Mouse (Mus musculus) cerebellum, postnatal 25 days (tissue): ENCODE measurements around the gene Lats2.
A peak's percentile ranks its signal among the peaks of the same experiment; 100 is the strongest.
"Not testable (repeated sequence)": the region's sequence is repeated elsewhere in the genome, so short reads cannot be mapped to it uniquely, and the experiment has no call there.

Source experiments
- DNase-seq, 2 experiments: peaks; one replicate each; pipeline ENCODE4 v3.0.0; 2021; ENCODE audit warnings: mixed read lengths in 2 of 2

Lats2 gene

GRCm38 (mm10) chr14:57692517-57693130 lies 65.6 kb downstream of the Lats2 start:
- DNase-seq: no peak

- no peak for DNase-seq
These were observed 66.9 kb downstream of the Lats2 start for GRCm38 (mm10) chr14:57691316-57691715.

- DNase-seq: no peak
These were observed 67.5 kb downstream of the Lats2 start for GRCm38 (mm10) chr14:57690681-57691080.

GRCm38 (mm10) chr14:57688066-57688465 lies 70.1 kb downstream of the Lats2 start:
- not testable (repeated sequence) for DNase-seq

- no peak for DNase-seq
These were observed 70.7 kb downstream of the Lats2 start for GRCm38 (mm10) chr14:57687441-57687840.

GRCm38 (mm10) chr14:57686647-57687046 lies 71.5 kb downstream of the Lats2 start:
- no peak for DNase-seq

- peak; percentile 57 to 82 for DNase-seq
These were observed 73.6 kb downstream of the Lats2 start for GRCm38 (mm10) chr14:57684579-57684978.

- DNase-seq: no peak
These were observed 75.4 kb downstream of the Lats2 start for GRCm38 (mm10) chr14:57682751-57683150.

- DNase-seq: peak; percentile 85 to 89
These were observed 78.1 kb downstream of the Lats2 start for GRCm38 (mm10) chr14:57679958-57680535.

- DNase-seq: no peak
These were observed 78.7 kb downstream of the Lats2 start for GRCm38 (mm10) chr14:57679523-57679922.

- no peak for DNase-seq
These were observed 82.7 kb downstream of the Lats2 start for GRCm38 (mm10) chr14:57675481-57675880.

GRCm38 (mm10) chr14:57665628-57665950 lies 92.6 kb downstream of the Lats2 start:
- DNase-seq: no peak

GRCm38 (mm10) chr14:57664822-57665627 lies 93.2 kb downstream of the Lats2 start, which contains the start of gene Xpo4:
Gene Xpo4, minus strand, starts transcription at chr14:57665430.
- DNase-seq: peak; percentile 93 to 94

GRCm38 (mm10) chr14:57664311-57664821 lies 93.8 kb downstream of the Lats2 start:
- DNase-seq: peak in 1 of 2 experiments; percentile 38

GRCm38 (mm10) chr14:57663630-57664029 lies 94.6 kb downstream of the Lats2 start:
- DNase-seq: no peak

GRCm38 (mm10) chr14:57658301-57658700 lies 99.9 kb downstream of the Lats2 start:
- no peak for DNase-seq

GRCm38 (mm10) chr14:57657500-57657899 lies 100.7 kb downstream of the Lats2 start:
- no peak for DNase-seq

- not testable (repeated sequence) for DNase-seq
These were observed 101.7 kb downstream of the Lats2 start for GRCm38 (mm10) chr14:57656519-57656918.

- no peak for DNase-seq
These were observed 108.7 kb downstream of the Lats2 start for GRCm38 (mm10) chr14:57649501-57649900.

- DNase-seq: no peak
These were observed 112.0 kb downstream of the Lats2 start for GRCm38 (mm10) chr14:57646155-57646554.
